Mouse (Mus musculus) spleen, adult 18-20 months (tissue): ENCODE results near the gene Grin2b.
"Not testable (repeated sequence)": the region's sequence is repeated elsewhere in the genome, so short reads cannot be mapped to it uniquely, and the experiment has no call there.

Source experiments
- DNase-seq, 2 experiments: peaks; one replicate each; pipeline ENCODE4 v3.0.0; 2022; ENCODE audit warnings: mixed read lengths in 2 of 2

Gene Grin2b

GRCm38 (mm10) chr6:135791412-135791811 lies 381.9 kb downstream of the Grin2b start:
- DNase-seq, result no peak

- DNase-seq, result no peak
Measured at GRCm38 (mm10) chr6:135789603-135790170, 383.6 kb downstream of the Grin2b start.

- DNase-seq, result no peak
Measured at GRCm38 (mm10) chr6:135774670-135775069, 398.6 kb downstream of the Grin2b start.

GRCm38 (mm10) chr6:135767572-135767971 lies 405.7 kb downstream of the Grin2b start:
- no peak for DNase-seq

- DNase-seq, result no peak
Measured at GRCm38 (mm10) chr6:135758735-135759134, 414.6 kb downstream of the Grin2b start.

GRCm38 (mm10) chr6:135756075-135756474 lies 417.2 kb downstream of the Grin2b start:
- no peak for DNase-seq

GRCm38 (mm10) chr6:135748412-135749076 lies 424.8 kb downstream of the Grin2b start:
- no peak for DNase-seq

- DNase-seq, result no peak
Measured at GRCm38 (mm10) chr6:135745606-135746005, 427.7 kb downstream of the Grin2b start.

- DNase-seq, result no peak
Measured at GRCm38 (mm10) chr6:135734227-135734732, 439.0 kb downstream of the Grin2b start.

- no peak for DNase-seq
Measured at GRCm38 (mm10) chr6:135727106-135727505, 446.2 kb downstream of the Grin2b start.

- no peak for DNase-seq
Measured at GRCm38 (mm10) chr6:135721706-135722105, 451.6 kb downstream of the Grin2b start.

GRCm38 (mm10) chr6:135714906-135715305 lies 458.4 kb downstream of the Grin2b start:
- no peak for DNase-seq

- no peak for DNase-seq
Measured at GRCm38 (mm10) chr6:135714236-135714635, 459.1 kb downstream of the Grin2b start.

- DNase-seq, result no peak
Measured at GRCm38 (mm10) chr6:135713716-135714115, 459.6 kb downstream of the Grin2b start.

GRCm38 (mm10) chr6:135706850-135707522 lies 466.3 kb downstream of the Grin2b start:
- not testable (repeated sequence) for DNase-seq

GRCm38 (mm10) chr6:135703655-135704054 lies 469.7 kb downstream of the Grin2b start:
- no peak for DNase-seq

GRCm38 (mm10) chr6:135701361-135701760 lies 471.9 kb downstream of the Grin2b start:
- no peak for DNase-seq

- DNase-seq, result no peak
Measured at GRCm38 (mm10) chr6:135700717-135701345, 472.5 kb downstream of the Grin2b start.

- DNase-seq, result no peak
Measured at GRCm38 (mm10) chr6:135692533-135692932, 480.8 kb downstream of the Grin2b start.

GRCm38 (mm10) chr6:135691561-135691960 lies 481.8 kb downstream of the Grin2b start:
- DNase-seq, result no peak

- DNase-seq, result no peak
Measured at GRCm38 (mm10) chr6:135687926-135688325, 485.4 kb downstream of the Grin2b start.

GRCm38 (mm10) chr6:135684206-135684605 lies 489.1 kb downstream of the Grin2b start:
- no peak for DNase-seq

GRCm38 (mm10) chr6:135681423-135681822 lies 491.9 kb downstream of the Grin2b start:
- DNase-seq, result not testable (repeated sequence)
